Mouse (Mus musculus): ENCODE results near the gene Gm42957. TPM values are rescaled to one million over a fixed set of nuclear protein-coding genes. Genes with fewer than 3 reads are reported as not detected.
"Not testable (repeated sequence)": the region's sequence is repeated elsewhere in the genome, so short reads cannot be mapped to it uniquely, and the experiment has no call there.

Gene Gm42957
- polyA plus RNA-seq, 3 experiments from 2014 or later: 0.10 TPM; not detected in 2

DNA sequence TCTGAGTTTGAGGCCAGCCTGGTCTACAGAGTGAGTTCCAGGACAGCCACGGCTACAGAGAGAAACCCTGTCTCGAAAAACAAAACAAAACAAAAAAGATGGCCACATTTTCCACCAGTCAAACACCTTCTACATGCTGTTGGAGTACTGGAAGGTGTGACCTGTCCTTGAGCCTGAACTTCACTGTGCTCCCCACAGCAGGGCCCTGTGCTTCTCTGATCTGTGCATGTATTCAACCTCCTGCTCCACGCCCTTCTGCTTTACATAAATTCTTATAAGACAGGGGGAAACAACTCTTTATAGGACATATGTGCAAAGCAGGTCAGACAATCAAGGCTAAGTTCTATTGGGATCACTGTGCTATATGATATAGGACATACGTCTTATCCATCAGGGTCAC, 12.1 kb upstream of the Gm42957 start:
- no peak for ATAC-seq

DNA sequence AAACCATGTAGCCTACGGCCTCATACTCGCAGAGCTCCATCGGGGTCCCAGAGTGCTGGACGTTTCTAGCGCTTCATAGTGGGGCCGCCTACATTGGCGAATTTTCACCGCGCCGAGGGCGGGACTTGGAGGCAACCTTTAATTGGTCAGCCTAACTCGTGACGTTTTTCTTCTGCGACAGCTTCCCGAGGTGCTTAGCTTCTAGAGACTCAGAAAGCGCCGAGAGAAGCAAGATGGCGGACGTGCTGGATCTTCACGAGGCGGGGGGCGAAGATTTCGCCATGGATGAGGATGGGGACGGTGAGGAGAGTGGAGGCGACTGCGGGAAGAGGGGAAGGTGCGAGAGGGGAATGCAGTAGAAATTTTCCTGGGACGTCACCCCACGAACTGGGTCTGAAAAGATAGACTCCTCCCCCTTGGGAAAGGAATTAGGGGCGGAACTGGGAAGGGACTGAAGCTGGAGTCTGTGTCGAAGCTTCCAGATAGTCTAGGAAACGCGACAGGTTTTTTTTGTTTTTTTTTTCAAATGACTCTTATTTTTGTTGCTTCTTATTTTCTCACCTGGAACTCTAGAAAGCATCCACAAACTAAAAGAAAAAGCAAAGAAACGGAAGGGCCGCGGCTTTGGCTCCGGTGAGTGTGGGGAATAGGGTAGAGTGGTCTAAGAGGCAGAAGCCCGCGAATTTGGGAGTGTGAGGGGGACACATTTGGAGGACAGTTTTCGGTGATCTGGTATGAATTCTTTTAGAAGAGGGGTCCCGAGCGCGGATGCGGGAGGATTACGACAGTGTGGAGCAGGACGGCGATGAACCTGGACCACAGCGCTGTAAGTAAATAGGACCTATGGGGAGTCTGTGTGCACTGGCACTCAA, 5.3 kb upstream of the Gm42957 start, which contains the start of gene Rbm8a:
Gene Rbm8a, plus strand, starts transcription at position 205 of the 872 bp plus-strand sequence.
- peak; percentile 98 for ATAC-seq

- no peak for ATAC-seq
Measured at GRCm38 (mm10) chr3:96632058-96632457, 3.2 kb upstream of the Gm42957 start.

DNA sequence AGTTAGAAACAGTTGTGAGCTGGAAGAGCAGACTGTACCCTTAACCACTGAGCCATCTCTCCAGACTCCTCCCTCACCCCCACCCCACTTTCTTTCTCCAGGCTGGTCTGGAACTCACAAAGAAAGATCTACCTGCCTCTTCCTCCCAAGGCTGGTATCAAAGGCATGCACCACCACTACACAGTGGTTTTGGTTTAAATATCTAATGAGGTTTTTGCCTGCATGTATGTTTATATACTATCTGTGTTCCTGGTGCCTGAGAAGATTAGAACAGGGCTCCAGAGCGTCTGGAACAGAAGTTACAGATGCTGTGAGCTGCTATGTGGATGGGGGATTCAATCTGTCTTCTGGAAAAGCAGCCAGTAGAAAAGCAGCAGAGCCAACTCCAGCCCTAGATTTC, 1.3 kb upstream of the Gm42957 start:
- no peak for ATAC-seq

DNA sequence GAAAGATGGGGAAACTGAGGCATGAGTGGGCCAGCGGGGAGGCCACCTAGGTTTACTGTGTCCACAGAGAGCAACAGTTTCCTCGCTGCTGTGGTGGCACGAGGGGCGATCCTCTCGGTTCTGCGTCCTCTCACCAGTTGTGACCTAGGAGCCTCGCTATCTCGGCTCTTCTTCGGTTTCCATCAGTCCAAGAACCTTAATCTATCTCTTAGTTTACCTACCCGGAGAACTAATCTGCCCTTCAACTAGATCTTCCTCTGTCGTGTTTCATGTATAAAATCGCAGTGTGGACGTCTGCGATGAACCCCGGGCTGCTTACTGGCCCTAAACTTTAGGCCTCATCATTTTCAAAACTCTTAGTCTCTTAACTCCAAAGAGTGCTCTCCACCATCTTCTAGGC, 632 bp downstream of the Gm42957 start:
- no peak for ATAC-seq

DNA sequence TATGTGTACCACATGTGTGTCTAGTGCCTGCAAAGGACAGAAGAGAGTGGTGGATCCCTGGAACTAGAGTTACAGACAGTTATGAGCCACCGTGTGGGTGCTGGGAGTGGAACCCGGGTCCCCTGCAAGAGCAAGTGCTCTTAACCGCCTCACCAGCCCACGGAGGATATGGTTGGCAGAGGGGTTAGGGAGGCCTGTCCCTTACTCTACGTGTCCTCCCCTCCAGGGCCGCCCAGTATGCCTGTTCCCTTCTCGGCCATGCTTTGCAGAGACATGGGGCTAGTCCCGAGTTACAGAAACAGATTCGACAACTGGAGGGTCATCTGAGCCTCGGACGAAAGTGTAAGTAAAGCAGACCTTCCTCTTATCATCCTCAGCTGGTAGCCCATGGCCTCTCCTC, 1.2 kb downstream of the Gm42957 start:
- no peak for ATAC-seq

DNA sequence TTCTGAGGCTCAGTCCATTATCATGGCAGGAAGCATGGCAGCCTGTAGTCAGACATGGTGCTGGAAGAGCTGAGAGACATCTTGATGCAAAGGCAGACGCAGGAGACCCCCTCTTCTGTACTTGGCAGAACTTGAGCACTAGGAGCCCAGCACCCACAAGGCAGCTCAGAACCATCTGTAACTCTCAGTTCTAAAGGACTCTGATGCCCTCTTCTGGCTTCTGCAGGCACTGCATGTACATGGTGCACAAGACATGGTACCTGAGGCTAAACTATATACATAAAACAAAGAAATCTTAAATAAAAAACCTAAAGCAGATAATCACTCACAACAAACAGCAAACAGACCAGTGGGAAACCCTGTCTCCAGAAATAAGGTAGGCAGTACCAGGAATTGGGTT, 3.9 kb downstream of the Gm42957 start:
- peak; percentile 30 for ATAC-seq

GRCm38 (mm10) chr3:96645018-96645649, 9.9 kb downstream of the Gm42957 start, which contains the start of gene Itga10:
TSS of gene Itga10 (plus strand) at chr3:96645584.
- no peak for ATAC-seq

DNA sequence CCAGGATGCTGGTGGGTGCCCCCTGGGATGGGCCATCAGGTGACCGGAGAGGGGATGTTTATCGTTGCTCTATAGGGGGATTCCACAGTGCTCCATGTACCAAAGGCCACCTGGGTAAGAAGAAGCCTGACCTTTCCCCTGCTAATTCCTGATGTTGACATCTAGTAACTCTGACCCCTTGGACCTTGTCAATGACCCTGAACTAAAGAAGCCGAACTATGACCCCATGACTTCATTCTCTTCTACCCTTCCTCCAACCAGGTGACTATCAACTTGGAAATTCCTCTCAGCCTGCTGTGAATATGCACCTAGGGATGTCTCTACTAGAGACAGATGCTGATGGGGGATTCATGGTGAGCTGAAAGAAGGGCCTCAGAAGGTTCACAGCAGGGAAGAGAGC, 12.1 kb downstream of the Gm42957 start:
- no peak for ATAC-seq

DNA sequence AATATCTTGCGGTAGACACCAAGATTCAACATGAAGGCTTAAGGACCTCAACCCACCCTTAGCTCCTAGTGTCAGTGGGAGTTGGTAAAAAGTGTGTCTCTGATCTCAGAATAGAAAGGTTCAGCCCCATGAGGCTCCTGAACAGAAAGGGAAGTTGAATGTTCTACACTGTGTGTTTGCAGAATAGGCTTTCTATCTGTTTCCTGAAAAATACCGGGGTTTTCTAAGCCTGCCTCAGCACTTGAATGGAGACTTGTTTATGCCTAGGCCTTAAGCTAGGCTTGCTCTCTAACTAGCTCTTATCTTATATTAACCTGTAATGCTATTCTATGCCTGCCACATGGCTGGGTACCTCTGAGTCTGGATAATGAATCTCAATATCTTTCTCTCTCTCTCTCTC, 25.6 kb downstream of the Gm42957 start:
- no peak for ATAC-seq

DNA sequence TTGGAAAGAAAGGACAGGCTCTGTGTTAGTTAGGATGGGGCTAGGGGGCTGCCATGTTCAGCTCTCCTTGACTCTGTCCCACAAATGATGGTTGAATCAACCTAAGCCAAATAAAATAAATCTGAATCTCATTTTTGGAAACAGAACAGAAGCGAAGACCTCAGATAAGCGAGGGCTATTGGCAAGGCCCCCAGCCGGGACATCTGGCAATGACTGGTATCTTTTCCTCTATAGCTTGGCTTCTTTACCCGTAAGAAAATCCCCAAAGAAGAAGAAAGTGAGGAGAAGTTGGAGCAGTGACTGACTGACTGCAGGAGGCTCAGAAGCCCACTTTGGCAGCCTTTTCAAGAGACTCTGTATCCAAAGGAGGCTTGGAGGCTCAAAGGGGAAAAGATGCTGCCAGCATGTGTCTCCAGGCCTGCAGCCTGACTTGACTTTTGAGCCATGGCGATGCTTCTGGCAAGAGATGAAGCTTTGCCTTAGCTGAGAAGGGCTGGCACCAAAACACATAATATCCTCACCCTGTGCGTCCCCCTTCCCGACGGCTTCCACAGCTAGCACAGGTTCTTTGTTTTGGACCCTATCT, 27.6 kb downstream of the Gm42957 start:
- ATAC-seq: no peak

DNA sequence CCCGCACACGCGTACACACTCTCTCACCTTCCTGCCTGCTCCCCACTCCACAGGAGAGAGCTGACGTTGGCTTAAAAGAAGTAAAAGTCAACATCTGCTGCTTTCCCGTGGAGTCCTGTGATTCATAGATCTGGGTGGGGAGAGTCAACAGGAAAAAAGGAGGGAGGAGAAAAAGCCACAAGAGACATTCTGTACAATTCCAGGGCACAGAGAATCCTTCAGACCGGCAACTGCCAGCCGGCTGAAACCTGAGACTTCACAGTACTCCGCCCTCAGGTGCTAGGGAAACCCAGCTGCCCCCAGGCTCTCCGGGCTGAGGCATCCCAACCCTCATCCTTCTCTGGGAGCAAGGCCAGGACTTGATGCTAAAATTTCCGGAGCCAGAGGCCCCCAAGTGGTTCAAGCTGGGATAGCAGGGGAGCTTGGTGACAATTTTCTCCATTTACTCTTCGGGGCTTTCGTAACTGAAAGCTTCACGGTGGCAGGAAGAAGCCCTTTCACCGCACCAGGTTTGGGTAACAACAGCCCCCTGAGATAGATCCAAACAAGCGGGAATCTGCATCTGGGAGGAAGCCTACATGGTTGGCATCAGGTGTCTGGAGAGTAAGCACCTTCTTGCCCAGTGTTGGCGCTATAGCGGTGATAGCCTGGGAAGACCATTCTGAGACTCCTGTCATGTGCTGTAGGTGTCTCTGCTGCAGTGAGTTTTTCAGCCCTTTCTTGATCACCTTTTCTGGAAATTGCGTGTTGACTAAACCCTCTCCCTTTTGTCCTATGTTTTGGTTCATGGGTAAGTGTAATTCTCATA, 28.4 kb downstream of the Gm42957 start:
- ATAC-seq: peak; percentile 60

GRCm38 (mm10) chr3:96665732-96666363, 30.6 kb downstream of the Gm42957 start:
- ATAC-seq: not testable (repeated sequence)

DNA sequence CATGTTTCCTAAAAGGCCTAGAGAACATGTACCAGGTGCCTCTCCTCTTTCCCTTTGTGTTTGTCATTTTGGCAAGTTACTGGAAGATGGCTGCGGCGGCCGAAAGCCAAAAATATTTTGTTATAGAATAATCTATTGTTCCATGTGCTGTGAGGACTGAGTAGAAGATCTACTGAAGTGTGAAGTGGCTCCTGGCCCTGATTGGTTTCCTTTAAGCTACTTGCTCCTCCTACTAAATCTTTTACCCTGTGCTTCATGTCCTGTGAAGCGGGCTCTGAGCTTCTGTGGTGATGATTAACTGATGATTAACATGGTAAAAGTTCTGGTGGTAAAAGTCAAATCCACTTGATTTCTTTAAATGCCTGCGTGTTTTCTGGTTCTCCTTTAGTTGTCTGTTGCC, 31.6 kb downstream of the Gm42957 start:
- ATAC-seq: no peak

- ATAC-seq: no peak
Measured at GRCm38 (mm10) chr3:96667316-96667715, 32.0 kb downstream of the Gm42957 start.

GRCm38 (mm10) chr3:96668424-96669067, 33.3 kb downstream of the Gm42957 start:
- no peak for ATAC-seq

DNA sequence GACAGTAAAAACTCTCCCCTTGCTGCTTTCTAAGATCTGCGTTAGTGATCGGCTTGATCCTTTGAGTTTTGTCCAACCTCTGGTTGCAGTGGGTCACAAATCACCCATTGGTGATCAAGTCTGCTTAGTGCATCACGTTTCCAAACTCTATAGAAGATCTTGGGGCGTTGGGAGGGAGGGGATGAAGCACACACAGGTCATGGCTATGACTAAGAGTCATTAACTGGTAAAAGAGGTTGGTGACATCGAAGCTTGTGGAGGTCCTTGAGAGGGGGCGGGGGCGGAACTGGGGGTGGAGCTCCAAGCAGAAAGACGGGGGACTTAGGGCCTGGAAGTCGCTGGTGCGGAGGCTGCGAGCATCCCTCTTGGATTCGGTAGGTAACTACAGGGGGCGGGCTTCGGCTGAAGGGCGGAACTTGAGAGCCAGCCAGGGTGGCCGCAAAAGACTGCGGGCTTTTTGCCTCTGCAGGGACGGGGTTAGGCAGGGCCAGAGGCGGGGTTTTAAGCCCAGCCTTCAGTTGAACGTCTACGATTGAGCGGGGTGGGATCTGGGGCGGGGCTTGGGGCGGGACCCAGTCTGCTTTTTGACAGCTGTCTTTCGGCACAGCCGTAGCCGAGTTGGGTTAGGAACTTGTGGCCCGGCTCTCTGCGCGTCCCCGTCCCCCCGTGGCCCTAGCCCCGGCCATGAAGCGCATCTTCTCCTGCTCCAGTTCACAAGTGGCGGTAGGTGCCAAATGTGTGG, 34.6 kb downstream of the Gm42957 start, which contains the start of gene Ankrd35:
Gene Ankrd35, plus strand, starts transcription at position 405 of the 742 bp plus-strand sequence.
- ATAC-seq: peak; percentile 94

DNA sequence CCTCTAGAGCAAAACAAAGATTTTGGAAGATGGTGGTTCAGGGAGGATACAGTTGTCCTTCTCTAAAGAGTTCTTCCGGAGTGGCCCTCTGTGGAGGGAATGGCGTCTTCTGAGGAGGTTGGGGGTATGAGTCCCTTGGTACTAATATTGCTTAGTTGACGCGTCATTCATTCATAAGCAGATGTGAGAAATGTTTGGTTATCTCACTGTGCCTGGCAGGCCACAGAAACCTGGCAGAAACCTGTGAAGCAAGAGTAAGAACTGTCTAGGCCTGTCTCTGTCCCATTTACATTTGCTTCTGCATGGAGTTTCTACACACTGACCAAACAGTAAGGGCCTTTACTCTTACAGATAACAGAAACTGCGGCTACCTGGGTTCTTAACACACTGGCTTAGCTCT, 36.2 kb downstream of the Gm42957 start:
- ATAC-seq: no peak

DNA sequence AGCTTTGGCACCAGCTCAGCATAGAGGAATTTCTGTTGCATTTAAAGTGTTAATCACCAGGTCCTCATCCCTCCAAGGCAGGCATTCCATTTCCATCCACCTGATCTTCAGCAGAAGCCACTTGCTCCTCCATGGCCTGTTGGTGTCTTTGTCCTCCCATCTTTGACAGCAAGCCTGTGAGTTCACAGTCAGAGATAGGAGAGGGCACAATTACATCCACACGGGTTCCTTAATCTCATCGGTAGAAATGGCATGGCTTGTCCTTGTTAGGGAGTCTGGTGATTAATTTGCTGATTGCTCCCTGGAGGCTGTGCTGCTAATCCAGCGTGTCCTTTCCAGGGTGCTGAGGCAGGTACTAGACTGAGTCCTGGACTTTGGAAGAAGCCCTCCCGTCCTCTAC, 38.2 kb downstream of the Gm42957 start:
- no peak for ATAC-seq

DNA sequence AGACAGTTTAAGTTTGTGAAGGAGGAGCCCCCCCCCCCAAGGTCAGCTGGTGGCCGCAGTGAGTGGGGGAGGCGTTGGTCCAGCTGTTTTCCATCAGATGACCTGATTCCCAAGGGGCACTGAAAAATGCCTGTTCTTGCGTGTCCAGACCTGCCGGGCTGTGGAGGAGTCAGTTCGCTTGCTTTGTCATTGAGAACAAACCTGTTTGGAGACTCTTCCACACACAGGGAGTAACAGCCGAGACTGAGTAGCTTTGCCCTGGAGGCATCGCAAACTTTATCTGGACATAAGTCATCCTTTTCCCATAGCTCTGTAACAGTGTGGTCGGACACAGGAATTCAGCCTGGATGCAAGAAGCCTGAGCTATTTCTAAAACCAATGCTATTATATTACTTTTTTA, 39.2 kb downstream of the Gm42957 start:
- ATAC-seq: no peak

DNA sequence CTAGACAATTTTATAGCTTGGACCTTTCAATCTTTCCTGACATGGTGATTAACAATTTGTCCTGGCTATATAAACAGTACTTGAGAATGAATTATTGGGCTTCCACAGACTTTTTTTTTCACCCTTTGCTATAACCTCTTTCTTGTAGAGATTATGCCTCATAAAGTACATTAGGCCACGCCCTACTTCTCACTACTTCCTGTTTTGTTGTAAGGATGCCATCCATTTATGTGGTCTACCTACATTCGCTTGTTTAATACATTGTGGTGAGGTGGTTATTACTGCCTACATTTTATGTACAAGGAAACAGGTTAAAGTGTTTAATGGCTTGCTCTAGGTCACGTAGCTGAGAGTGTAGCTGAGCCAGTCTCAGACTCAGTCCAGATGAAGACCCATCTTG, 39.9 kb downstream of the Gm42957 start:
- peak; percentile 85 for ATAC-seq

Data from inflammation-experienced regulatory T-cells, adult 6 months (primary cell).